Mouse (Mus musculus) neutrophil, adult 59 days (primary cell): ENCODE measurements around the gene Vps37d. TPM values are rescaled to one million over a fixed set of nuclear protein-coding genes. Genes with fewer than 3 reads are reported as not detected.

ENCODE experiments used
- total RNA-seq, 2 experiments: library from RNA; stranded (reverse); gene quantifications; 1 replicate in 1 of 2; 2 replicates in 1 of 2; pipeline ENCODE4 v1.2.4; 2023

The Vps37d gene
- total RNA-seq: under 1 TPM in 1 of 2 experiments, not detected in 1; 0.31 TPM

DNA sequence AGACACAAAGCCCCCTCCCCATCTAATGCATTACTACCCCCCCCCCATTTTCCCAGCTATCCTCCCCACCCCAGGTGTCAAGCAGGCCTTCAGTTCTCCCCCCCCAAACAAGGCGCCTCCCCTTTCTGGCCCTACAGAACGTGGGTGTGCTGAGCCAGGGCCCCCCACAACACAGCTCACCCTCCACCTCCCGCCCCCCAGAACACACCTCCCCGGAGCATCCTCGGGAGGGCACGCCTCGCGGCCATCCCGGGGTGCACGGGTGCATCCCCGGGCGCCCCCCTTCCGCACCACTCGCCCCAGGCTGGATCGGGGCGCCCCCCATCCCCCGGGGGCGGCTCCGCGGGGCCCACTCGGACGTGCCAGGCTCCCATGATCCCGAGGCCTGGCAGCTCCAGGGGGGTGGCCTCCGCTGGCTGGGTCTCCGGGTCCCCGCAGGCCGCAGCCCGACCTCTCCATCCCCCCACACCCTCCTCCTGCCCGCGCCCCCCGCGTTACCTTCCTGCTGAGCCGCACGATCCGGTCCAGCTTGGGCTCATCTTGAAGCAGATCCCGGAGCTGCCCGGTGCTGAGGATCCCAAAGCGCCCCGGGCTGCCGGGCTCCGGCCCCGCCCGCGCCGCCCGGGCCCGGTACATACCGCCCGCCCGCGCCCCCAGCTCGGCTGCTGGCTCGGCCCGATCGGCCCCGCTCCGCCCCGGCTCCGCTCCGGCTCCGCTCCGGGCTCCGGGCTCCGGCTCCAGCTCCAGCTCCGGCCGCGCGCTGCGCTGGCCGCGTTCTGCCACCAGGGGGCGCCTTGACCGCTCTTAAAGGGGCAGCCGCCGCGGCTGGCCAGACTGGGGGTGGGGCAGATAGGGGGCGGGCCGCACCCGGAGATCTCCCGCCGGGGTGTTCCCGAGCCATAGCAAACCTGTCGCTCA lies at the start of gene Vps37d:
Gene Vps37d, minus strand, starts transcription at position 703 of the 918 bp plus-strand sequence.

DNA sequence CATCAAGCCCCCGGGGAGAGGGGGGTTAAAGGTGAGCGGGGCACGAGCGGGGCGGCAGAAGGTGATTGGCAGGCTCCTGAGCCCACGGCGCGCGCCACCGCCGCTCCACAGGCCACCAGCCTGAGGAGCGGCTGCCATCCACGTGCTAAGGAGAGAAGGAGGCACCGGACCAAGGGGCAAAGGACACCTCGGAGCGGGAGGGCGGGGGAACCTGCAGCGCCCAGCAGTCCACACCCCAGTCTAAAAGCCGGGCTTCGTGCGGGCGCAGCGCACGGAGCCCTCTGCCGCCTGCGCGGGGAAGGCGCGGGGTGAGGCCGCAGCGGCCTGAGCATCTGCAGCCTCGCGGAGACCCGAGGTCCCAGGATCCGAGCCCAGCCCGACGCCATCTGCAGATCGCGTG lies 11.6 kb upstream of the Vps37d start, which contains the start of gene Mlxipl:
Gene Mlxipl, plus strand, starts transcription at position 238 of the 400 bp plus-strand sequence.

DNA sequence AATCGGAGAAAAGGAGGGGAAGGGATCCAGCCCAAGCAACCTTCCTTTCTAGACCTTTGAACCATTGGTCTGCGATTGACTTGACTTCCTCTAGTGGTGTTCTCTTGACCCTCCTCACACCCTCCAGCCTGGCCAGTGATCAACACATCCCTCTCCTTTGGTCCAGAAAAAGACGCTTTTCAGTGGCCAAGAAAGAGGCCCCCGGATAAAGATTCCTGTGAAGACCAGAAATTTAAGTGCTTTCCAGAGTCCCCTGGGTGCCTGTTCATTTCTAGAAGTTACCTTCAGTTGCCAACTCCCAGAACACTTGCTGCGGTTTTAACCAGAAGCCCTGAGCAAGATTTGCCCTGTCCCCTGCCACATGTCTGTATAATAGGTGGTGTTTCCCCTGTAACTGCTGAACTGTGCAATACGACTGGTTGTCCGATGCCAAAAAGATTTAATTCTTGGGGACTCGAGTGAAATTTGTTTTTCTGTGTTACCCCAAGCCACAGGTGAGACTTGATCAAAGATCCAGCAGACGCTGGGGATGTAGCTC lies 13.1 kb downstream of the Vps37d start, which contains the start of gene Bud23:
Gene Bud23, minus strand, starts transcription at position 51 of the 538 bp plus-strand sequence.

DNA sequence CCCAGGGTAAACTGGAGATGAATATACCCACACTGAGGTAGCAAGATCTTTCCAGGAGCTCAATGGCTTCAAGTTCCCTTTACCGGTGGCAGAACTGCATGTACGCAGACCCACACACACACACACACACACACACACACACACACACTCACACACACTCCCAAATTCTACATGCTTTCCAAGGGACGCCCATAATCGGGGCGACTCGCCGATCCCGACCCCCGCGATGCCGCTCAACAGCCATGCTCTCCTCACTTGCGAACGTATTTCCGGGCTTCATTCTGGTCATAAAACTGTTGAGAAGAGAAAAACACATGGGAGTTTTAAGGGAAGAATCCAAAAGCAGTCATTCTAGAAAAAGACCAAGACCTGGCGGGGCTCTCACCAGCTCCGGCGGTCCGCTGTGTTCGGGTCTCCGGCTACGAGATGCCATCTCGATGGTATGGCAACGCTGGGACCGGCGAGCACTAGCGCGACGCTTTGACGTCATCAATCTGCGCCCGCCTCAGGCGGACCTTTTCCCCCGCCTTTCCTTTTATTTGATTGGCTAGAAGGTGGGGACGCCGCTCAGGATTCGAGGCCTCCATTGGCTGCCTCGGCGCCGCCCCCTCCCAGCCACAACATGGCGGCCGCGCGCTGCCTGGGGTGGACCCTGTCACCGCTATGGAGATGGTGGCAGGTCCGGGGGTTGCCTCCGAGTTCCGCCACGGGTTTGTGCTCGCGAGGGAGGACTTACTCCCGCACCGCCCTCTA lies 14.3 kb downstream of the Vps37d start, which contains the start of gene Dnajc30:
Gene Dnajc30, plus strand, starts transcription at position 574 of the 753 bp plus-strand sequence.

DNA sequence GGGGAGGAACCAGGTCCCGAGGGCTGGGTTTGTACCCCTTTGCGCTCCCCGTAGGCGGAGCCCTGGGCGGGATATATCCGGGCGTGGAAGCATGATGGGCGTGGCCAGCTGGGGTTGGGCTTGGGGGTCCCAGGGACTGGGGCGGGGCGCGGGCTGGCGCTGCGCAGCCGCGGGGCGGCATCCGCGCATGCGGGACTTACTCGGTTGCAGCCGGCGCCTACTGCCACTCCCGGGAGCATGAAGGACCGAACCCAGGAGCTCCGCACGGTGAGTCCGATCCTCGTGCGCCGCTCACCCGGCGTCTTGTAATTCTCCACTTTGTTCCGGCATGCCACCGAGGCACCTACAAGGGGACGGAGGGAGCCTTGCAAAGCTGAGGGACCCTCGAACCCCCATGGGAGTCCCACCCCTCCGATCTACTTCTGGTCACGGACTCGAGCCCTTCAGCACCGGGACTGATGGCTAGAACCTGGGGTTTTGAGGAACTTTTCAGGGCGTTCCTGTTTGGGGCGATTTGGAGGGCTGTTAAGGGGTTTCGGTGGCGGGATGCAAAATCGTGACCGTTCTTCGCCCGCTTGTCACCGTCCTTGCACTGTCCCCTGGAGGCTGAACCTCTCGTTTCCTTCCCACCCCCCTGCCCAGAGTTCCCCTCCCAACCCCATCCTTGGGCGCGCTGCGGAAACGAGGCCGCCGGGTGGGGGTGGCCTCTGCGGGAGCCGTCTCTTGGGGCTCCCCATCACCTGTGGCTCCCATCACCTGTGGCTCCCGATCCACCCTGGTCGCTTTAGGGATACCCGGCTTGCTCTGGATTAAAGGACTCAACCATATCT lies 54.5 kb downstream of the Vps37d start, which contains the start of gene Stx1a:
Gene Stx1a, plus strand, starts transcription at position 139 of the 830 bp plus-strand sequence.

Other genes with a start within 250 kb of the Vps37d start
- not detected for gene Tmem270, start 171.5 kb downstream of the Vps37d start, total RNA-seq
- gene Cldn13, start 162.7 kb downstream of the Vps37d start, total RNA-seq: 10 to 100 TPM in 1 of 2 experiments, 1 to 10 TPM in 1; 4.0 to 17.5 TPM
- 1 to 10 TPM; 1.6 to 3.0 TPM for gene Mettl27, start 145.9 kb downstream of the Vps37d start, total RNA-seq
- gene Cldn4, start 131.3 kb downstream of the Vps37d start, total RNA-seq: not detected
- gene Cldn3, start 92.1 kb downstream of the Vps37d start, total RNA-seq: not detected
- 10 to 100 TPM; 22.7 to 26.3 TPM for gene Abhd11, start 69.1 kb downstream of the Vps37d start, total RNA-seq
- under 1 TPM; 0.22 to 0.27 TPM for gene Stx1a, start 54.8 kb downstream of the Vps37d start, total RNA-seq
- 10 to 100 TPM; 13.2 to 16.1 TPM for gene Dnajc30, start 14.1 kb downstream of the Vps37d start, total RNA-seq
- gene Bud23, start 13.3 kb downstream of the Vps37d start, total RNA-seq: 10 to 100 TPM; 29.6 to 34.5 TPM
- under 1 TPM; 0.24 to 0.49 TPM for gene Mlxipl, start 11.6 kb upstream of the Vps37d start, total RNA-seq
- gene Tbl2, start 71.4 kb upstream of the Vps37d start, total RNA-seq: 10 to 100 TPM; 10.6 to 11.1 TPM
- 10 to 100 TPM; 25.0 to 30.1 TPM for gene Bcl7b, start 90.0 kb upstream of the Vps37d start, total RNA-seq
- gene Baz1b, start 109.0 kb upstream of the Vps37d start, total RNA-seq: 10 to 100 TPM; 83.4 to 84.8 TPM
- gene Fzd9, start 173.0 kb upstream of the Vps37d start, total RNA-seq: not detected